Mouse (Mus musculus) heart, adult 8-10 months (tissue): ENCODE results near the gene Cuedc2. TPM values are rescaled to one million over a fixed set of nuclear protein-coding genes. Genes with fewer than 3 reads are reported as not detected.

ENCODE experiments used
- DNase-seq: peaks from one replicate; pipeline ENCODE4 v3.0.0; 2022; ENCODE audit warnings: low spot score
- total RNA-seq, 4 experiments: library from RNA; stranded (reverse); gene quantifications; 2 replicates each; pipeline ENCODE4 v1.2.4; 2022

Gene Cuedc2
- total RNA-seq, 4 experiments from 2014 or later = 76.5 to 91.0 (median 83.5) TPM

DNA sequence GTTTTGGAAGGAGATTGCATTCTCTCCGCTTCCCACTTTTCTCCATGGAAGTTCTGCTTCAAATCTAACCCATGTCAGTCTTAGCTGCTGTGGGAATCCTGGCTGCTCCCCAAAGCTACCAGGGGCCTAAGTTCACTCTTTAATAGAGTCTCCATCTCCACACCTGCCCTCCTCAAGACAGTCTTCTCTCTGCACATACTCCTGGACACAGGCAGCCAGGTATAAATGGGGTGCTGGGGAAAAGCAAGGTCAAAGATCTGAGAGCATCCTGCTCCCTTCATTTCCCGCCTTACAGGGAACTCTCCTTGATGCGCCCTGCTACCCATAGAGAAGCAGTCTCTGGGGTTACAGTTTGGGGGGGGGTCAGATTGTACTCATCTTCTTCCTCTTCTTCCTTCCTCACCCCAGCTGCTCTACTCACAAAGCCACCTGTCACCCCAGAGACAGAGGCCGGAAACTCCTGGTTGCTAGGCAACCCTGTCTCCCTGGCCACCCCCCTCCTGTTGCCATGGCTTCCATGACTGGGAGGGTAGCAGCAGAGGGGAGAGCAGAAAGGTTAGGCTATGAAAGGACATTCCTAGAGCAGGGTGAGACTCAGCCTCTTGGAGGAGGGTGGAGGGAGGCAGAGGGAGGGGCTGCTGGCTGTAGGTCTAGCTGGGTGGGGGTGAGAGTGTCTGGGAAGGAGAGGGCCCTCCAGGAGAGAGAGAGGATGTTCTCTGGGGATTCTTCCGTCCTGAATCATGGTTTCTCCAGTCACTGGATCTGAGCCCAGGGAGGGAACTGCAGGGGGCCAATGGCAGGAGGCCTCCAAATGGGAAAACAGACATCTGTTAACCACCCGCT is 17.2 kb downstream of the Cuedc2 start:
- DNase-seq = no peak

DNA sequence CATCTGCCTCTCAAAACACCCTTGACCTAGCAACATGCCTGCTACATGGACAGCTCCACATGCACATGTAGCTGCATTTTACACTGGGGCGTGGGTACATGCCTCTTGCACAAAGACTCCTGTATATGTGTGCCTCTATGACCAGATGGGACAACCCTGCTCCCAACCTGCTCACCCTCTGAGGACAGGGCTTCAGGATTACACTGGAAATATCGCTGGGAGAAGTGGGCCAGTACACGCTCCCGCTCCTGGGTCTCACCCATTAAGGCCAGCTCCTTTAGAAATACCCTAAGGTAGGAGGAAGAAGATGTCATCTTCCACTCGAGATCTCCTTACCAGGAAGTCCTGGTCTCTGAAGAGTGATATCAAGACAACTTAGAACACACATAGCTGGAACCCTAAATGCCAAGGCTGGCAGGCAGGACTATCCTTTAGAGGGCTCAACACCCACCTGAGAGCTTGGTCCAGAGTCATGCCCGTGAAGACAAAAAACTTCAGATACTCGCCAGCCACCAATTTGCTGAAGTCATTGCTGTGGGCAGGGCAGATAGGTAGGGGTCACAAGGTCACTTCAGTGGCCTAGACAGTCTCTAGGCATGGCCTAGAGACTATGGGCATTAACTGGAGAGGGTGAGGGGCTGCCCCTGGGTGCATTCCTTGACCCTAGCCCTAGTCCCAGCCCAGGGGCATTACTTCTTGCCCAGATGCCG is 18.3 kb downstream of the Cuedc2 start:
- DNase-seq = no peak

DNA sequence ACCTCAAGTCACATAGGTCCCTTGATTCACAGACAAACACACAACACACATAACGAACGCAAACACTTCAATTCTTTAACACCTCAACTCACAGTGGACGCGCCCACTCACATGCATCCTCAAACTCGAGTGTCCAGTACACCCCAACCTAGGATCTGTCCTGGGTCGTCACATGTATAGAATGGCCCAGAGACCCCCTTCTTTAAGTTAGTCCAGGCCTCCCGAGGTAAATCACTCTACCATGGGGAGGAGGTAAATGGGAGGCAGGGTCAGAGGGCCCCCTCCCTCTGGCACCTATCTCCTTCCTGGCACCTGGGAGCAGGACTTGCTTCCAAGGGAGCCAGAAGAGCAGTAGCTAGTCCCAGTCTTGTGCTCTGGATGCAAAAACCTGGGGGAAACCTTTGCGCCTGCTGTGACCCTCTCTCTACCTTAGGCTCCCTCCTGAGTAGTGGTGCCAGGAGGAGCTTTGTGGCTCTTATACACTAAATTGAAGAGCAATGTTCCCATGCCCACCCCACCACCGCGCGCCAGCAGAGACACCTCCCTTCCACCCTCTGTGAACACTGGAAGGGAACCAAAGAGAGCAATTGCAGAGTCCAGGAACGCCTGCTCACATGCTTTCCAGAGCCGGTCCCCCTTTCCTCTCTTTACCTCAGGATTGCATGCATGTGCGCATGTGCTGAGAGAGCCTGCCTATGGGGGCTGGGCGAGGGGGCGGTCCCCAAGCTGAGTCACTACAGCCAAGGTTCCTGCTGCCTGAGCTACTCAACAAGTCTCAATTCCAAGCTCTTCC is 19.7 kb downstream of the Cuedc2 start:
- no peak for DNase-seq

DNA sequence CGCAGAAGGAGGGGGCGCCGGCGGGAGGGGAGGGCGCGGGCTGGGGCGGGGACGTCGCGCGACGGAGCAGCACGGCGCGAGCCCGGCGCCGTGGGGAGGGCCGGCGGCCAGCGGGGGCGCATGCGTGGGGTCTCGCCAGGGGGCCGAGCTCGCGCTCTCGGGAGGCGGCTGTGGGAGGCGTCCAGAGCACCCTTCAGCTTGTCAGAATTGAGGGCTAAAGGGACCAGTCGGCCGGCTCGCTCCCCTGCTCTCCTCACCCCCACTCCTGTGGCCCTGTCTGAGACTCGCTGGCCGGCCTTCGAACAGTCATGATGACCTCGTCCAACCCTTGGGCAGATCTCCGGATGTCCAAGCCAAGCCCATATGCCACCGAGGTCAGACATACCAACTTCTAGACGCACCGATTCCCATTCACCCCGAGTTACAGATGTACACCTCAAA is 20.5 kb downstream of the Cuedc2 start:
- DNase-seq = no peak

DNA sequence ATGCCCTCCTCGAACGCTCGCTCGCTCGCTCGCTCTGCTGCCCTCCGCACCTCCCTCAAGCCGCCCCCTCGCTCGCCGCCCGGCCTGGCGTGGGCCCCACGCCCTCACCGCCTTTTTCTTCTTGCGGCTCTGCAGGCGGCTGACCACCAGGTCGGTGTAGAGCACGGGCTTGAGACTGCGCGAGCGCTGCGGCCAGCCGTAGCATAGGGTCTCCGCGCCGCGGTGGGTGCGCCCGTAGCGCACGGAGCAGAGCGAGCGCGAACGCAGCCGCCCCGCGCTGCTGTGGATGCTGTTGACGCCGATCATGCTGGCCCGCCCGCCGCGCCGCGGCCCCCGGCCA is 21.0 kb downstream of the Cuedc2 start:
- DNase-seq = no peak

DNA sequence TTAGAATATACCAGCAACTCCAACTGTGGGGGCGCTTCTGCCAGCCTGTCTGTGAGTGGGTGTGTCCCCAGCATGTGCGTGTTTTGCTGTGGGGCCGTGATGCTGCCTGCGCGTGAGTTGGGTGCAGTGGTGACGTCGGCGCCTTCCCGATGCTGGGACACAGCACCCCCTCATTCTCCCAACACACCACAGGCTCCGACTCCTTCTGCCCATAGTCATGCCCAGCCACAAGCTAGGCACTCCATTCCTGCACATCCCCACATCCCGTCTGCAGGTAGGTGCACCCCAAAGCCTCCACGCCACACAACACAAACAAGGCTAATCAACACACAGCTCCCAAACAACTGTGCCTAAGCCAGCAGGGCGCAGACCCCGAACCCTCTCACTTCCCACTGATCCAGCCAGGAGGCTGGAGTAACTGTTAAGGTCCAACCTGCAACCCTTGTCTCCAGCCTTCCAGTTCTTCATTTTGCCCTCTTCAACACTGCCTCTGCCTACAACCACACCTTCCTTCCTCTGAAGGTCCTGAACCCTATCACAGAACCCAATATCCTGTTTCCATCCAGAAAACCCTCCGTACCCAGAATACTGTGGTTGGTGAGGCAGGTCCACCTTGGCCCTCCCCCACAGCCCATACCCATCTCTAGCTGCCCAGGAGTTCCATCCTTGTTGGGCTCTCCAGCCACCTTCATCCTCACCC is 21.5 kb downstream of the Cuedc2 start:
- DNase-seq = no peak

DNA sequence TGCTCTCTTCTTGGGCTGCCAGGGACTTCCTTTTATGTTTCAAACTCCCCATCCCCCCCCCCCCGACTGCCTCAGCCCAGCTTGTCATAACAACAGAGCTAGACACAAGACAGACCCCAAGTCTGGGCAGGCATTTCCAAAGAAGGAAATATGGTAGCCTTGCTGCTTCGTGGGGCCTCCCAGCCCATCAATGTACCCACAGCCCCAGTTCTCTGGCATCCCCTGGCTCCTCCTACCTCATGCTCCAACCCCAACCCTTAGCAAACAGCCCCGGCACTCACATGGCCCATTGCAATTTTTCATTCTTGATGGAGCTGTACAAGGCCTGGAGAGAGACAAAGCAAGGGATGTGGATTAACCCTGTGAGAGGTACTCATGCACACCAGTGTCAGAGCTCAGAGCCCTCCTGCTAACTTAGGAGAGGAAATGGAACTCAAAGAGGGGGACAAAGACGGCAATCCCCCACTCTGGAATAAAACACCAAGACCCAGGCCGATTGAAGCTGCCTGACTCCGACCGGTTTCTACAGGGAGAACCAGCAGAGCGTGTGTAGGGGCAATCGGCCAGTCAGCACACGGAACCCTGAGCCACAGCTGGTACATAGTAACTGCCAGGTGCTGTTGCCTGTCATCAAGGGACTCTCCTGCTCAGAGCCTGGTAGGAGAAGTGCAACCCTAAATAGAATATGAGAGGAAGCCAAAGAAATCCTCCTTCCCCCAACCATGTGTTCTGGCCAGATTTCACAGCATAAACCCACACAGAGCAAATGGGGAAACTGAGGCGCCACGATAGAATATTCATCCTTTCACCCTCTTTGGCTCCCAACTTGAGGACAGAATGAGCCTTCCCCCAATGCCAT is 22.5 kb downstream of the Cuedc2 start:
- DNase-seq = no peak

DNA sequence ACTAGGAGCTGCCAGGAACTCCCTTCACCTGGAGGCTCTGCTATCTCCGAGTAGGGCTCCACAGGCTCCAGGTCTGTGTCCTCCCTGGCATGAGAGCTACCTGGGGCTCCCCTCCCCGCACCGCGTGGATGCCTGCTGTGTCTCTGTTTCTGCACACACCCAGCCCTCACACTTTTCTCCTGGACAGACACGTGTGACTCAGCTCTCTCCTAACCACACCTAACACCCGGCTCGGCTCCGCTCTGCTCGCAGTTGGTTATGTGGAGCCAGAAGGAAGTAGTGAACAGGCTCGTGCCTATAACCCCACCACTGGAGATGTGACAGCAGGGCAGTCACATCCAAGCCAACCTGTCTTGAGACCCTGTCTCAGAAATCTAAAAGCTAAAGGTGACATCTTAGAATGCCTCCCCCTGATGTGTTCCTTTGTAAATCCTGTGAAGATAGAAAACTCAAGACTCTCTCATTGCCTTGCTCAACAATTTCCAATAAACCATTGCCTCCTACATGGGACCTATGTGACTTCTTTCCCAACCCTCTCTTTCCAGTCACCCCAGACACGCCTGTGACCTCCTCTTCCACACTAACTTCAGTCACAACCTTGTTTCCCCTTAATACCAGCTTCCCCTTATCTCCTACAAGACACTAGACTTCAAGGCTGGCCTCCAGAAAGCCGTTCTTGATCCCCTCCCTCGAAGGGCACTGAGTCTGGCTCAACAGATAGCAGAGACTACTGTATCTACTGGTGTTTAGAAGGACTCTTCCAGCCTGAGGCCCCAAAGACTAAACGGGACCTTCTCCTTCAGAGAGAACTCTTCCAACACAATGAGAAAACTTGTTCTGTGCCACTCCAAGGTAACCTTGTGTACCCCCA is 23.4 kb downstream of the Cuedc2 start:
- no peak for DNase-seq

DNA sequence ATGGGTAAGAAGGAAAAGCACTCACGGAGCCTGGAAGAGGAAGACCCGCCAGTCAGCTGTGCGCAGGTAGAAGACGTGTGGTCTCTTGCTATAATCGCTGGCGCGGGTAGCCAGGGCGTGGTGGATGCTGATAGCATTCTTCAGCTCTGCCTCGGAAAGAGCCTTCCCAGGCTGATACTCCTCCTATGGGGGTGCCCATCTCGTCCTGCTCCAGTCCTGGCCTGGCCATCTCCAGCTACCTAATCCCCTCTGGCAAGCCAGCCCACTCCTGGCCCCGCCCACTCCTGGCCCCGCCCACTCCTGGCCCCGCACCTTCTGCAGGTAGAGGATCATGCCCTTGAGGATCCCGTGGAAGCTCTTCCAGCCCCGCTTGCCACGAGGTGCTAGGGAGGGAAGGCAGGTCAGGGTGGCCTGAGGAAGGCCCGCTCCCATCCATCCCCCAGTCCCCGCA is 24.3 kb downstream of the Cuedc2 start:
- no peak for DNase-seq

DNA sequence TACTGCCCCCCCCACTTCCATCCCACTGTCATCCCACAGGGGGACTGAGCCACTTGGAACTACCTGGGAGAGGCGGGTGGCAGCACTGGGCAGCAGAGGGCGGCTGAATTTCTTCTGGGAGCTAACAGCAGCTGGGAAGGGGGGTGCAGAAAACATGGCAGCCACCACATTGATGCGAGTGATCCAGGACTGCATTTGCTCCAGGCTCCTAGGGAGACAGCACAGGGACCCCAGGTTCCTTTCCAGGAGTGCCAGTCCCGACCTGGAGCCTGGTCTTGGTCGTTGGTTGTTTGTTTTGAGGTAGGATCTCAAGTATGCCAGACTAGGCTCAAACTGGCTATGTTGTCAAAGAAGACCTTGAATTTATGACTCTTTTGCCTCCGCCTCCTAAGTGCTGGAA is 24.9 kb downstream of the Cuedc2 start:
- no peak for DNase-seq

DNA sequence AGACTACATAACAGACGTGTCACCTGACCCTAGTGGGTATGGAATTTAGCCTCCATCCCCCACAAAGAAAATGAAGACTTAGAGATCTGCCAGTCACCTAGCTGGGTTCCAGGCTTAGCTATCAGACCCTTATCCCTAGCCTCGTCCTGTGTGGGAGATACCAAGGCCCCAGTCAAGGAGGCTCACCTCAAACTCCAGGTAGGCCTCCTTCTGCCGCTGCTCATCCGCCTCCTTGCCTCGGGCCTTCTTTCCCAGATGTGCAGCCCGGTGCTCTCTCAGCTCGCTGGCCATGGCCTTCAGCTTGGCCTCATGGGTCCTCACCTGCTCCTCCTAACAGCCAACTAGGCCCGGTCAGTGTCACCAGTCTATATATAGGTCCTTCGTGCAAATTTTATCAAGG is 25.4 kb downstream of the Cuedc2 start:
- no peak for DNase-seq

DNA sequence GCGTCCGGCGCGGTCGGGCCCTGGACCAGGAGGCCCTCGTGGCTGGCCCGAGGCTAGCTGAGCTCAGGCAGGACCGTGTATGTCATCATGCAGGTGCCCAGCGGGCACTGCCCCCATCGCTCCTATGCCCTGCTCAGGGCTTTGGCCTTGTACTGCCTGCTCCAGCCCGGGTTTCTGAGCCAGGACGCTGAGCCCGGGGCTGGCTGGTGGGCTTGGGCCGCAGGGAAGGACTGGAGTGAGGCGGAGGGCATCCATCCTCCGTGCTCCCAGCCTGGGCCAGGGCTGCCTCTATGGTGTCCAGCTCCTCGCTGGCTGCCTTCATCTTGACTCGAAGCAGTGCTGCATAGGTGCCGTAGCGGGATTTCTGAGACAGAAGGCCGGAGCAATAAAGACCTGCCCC is 25.9 kb downstream of the Cuedc2 start:
- no peak for DNase-seq

DNA sequence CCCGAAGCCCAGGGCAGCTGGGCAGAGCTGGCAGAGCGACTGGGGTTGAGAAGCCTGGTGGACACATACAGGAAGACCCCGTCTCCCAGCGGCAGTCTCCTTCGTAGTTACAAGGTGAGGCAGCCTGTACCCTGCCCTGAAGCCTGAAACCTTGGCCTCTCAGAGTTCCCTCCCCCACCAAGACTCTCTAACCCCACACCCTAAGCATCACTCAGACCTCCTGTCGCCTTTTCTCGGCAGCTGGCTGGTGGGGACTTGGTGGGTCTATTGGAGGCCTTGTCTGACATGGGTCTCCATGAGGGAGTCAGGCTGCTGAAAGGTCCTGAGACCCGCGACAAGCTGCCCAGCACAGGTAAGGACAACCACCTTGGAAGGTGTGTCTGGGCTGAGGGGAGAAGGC is 27.2 kb downstream of the Cuedc2 start:
- DNase-seq = no peak

DNA sequence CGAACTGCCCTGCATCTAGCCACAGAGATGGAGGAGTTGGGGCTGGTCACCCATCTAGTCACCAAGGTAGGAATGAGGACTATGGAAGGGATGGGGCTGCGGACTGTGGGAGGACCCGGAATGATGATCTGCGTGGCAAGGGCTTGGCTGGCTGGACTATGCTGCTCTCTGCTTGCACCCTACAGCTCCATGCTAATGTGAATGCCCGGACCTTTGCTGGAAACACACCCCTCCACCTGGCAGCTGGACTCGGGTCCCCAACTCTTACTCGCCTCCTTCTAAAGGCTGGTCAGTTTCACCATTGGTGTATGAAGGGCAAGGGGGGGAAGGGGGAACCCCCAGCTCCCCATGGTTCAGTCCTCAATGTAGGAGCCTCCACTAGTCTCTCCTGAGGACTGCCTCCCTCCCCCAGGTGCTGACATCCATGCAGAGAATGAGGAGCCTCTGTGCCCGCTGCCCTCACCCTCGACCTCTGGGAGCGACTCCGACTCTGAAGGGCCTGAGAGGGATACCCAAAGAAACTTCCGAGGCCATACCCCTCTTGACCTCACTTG is 28.1 kb downstream of the Cuedc2 start:
- DNase-seq = no peak

DNA sequence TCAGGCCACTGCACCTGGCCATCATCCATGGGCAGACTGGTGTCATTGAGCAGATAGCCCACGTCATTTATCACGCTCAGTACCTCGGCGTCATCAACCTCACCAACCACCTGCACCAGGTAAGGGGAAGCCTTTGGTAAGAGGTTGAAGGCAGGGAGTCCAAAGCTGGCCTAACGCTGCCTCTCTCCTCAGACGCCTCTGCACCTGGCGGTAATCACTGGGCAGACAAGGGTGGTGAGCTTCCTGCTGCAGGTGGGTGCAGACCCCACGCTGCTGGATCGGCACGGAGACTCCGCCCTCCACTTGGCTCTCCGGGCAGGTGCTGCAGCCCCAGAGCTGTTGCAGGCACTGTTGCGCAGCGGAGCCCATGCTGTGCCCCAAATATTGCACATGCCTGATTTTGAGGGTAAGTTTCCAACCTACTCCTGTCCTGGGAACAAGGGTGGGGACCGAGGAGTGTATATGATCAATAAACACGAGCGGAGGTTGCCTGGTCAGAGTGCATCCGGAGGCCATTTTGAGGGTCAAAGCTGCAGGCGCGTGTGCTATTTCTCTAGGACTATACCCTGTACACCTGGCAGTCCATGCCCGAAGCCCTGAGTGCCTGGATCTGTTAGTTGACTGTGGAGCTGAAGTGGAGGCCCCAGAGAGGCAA is 28.7 kb downstream of the Cuedc2 start:
- DNase-seq = no peak

DNA sequence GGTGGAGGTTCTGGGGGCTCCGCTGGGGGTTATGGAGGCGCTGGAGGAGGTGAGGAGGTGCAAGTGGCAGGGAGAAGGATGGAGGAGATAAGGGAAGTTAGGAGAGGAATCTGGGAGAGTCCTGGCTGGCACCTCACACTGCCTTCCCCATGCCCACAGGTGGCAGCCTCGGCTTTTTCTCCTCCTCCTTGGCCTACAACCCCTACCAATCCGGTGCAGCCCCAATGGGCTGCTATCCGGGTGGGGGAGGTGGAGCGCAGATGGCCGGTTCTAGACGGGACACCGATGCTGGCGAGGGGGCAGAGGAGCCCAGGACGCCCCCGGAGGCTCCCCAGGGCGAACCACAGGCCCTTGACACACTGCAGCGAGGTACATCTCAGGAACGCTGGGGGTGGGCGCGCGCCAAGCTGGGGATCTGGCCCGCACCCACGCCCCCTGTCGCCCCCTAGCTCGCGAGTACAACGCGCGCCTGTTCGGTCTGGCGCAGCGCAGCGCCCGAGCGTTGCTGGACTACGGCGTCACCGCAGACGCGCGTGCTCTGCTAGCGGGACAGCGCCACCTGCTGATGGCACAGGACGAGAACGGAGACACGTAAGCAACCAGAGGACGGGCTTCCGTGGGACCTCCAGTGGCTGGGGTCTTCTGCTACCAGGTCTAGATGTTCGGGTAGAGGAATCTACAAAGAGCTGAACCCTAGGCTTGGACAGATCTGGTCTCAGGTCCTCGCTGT is 29.6 kb downstream of the Cuedc2 start:
- peak; percentile 67 for DNase-seq

DNA sequence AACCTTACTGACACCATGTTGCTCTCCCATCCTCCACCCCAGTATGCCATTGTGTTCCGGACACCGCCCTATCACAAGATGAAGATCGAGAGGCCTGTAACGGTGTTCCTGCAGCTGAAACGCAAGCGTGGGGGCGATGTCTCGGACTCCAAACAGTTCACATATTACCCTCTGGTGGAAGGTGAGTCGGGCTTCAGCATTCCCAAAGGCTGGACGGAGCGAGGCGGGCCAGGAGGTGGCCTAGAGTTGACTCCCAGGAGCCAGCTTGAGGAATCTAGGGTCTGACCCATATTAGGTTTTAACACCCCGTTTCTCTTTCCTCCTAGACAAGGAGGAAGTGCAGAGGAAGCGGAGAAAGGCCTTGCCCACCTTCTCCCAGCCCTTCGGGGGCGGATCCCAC is 30.2 kb downstream of the Cuedc2 start:
- DNase-seq = no peak

DNA sequence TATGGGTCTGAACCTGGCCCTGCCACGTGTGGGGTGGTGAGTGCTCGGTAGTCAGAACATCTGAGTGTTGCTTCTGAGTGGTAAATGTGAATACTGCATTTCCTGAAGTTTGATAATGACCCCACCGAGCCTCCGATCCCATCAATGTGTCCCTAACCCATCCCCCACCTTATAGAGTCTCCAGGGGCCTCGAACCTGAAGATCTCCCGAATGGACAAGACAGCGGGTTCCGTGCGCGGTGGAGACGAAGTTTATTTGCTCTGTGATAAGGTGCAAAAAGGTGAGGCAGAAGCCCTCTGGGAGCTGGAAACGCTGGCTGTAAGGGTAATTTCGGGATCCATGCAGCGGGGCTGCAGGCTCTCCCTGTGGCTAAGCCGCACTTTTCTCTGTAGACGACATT is 30.7 kb downstream of the Cuedc2 start:
- no peak for DNase-seq
